Mouse (Mus musculus): ENCODE data around the gene Ttyh1.

The Ttyh1 gene

GRCm38 (mm10) chr7:4119344-4119902 is at the start of gene Ttyh1:
Gene Ttyh1 (plus strand): TSS chr7:4119408.
- peak; percentile 68 for DNase-seq (ENCODE audit: low read depth)

- no peak for DNase-seq (ENCODE audit: low read depth)
Observed at GRCm38 (mm10) chr7:4071066-4071465, 48.1 kb upstream of the Ttyh1 start.

GRCm38 (mm10) chr7:4073144-4073543 is 46.1 kb upstream of the Ttyh1 start:
- DNase-seq (ENCODE audit: low read depth): no peak

GRCm38 (mm10) chr7:4079511-4079910 is 39.7 kb upstream of the Ttyh1 start:
- DNase-seq (ENCODE audit: low read depth): no peak

- no peak for DNase-seq (ENCODE audit: low read depth)
Observed at GRCm38 (mm10) chr7:4080552-4080951, 38.7 kb upstream of the Ttyh1 start.

- no peak for DNase-seq (ENCODE audit: low read depth)
Observed at GRCm38 (mm10) chr7:4081706-4082105, 37.5 kb upstream of the Ttyh1 start.

GRCm38 (mm10) chr7:4082804-4083203 is 36.4 kb upstream of the Ttyh1 start:
- peak; percentile 82 for DNase-seq (ENCODE audit: low read depth)

- DNase-seq (ENCODE audit: low read depth): no peak
Observed at GRCm38 (mm10) chr7:4084161-4084560, 35.0 kb upstream of the Ttyh1 start.

- no peak for DNase-seq (ENCODE audit: low read depth)
Observed at GRCm38 (mm10) chr7:4085562-4085961, 33.6 kb upstream of the Ttyh1 start.

GRCm38 (mm10) chr7:4087238-4087895 is 31.8 kb upstream of the Ttyh1 start:
- no peak for DNase-seq (ENCODE audit: low read depth)

GRCm38 (mm10) chr7:4087896-4088480 is 31.2 kb upstream of the Ttyh1 start:
- DNase-seq (ENCODE audit: low read depth): no peak

GRCm38 (mm10) chr7:4088679-4089078 is 30.5 kb upstream of the Ttyh1 start:
- no peak for DNase-seq (ENCODE audit: low read depth)

GRCm38 (mm10) chr7:4091170-4091569 is 28.0 kb upstream of the Ttyh1 start:
- DNase-seq (ENCODE audit: low read depth): no peak

- no peak for DNase-seq (ENCODE audit: low read depth)
Observed at GRCm38 (mm10) chr7:4098301-4098700, 20.9 kb upstream of the Ttyh1 start.

- DNase-seq (ENCODE audit: low read depth): no peak
Observed at GRCm38 (mm10) chr7:4098832-4099231, 20.4 kb upstream of the Ttyh1 start.

- no peak for DNase-seq (ENCODE audit: low read depth)
Observed at GRCm38 (mm10) chr7:4101144-4101543, 18.1 kb upstream of the Ttyh1 start.

- peak; percentile 78 for DNase-seq (ENCODE audit: low read depth)
Observed at GRCm38 (mm10) chr7:4103411-4103810, 15.8 kb upstream of the Ttyh1 start.

GRCm38 (mm10) chr7:4111766-4112165 is 7.4 kb upstream of the Ttyh1 start:
- DNase-seq (ENCODE audit: low read depth): no peak

- DNase-seq (ENCODE audit: low read depth): no peak
Observed at GRCm38 (mm10) chr7:4117050-4117814, 2.0 kb upstream of the Ttyh1 start.

- DNase-seq (ENCODE audit: low read depth): no peak
Observed at GRCm38 (mm10) chr7:4119976-4120921, 1.0 kb downstream of the Ttyh1 start.

GRCm38 (mm10) chr7:4122076-4122768 is 3.0 kb downstream of the Ttyh1 start:
- peak; percentile 5 for DNase-seq (ENCODE audit: low read depth)

All from naive thymus-derived CD4-positive, alpha-beta T cell, adult 2 months (primary cell).